Mouse (Mus musculus): Measurements from ENCODE around the gene Prkce.

GRCm38 (mm10) chr17:86354896-86355295 lies 187.3 kb downstream of the Prkce start:
- TF ChIP-seq MAFK (IDR thresholded peaks at IDR 0.05; ENCODE audit: insufficient read depth, low read depth, low read length) (no peak), ZNF384 (IDR thresholded peaks at IDR 0.05; ENCODE audit: low read depth, low read length) (no peak), CHD2 (IDR thresholded peaks at IDR 0.05; ENCODE audit: low read depth, low read length) (no peak), ZC3H11A (IDR thresholded peaks at IDR 0.05; ENCODE audit: borderline replicate concordance, low read depth, low read length) (no peak), HCFC1 (IDR thresholded peaks at IDR 0.05; ENCODE audit: borderline replicate concordance, insufficient read depth, low read length) (no peak)
